Mouse (Mus musculus) liver, embryonic 14.5 days (tissue): ENCODE measurements around the gene Xrn1. TPM values are rescaled to one million over a fixed set of nuclear protein-coding genes. Genes with fewer than 3 reads are reported as not detected.

Source experiments
- ATAC-seq: fragments of 200-750 bp; cut with Nextera tagmentation; 2 replicates; pipeline ENCODE4 v1.8.0; 2017; ENCODE audit warnings: moderate number of reproducible peaks, mild to moderate bottlenecking, moderate library complexity; ENCODE audit not compliant: insufficient read depth
- DNase-seq, 3 experiments: peaks; one replicate each; pipeline ENCODE4 v3.0.0-alpha.2; 2012 to 2013; ENCODE audit warnings: low read depth in 3 of 3, low spot score in 3 of 3
- H3K27ac ChIP-seq: fragments of 300-500 bp; sonication (generic); 2 replicates; pipeline ENCODE4 v1.5.1; 2014; ENCODE audit warnings: moderate library complexity, mild to moderate bottlenecking, control low read depth, inconsistent platforms
- H3K27me3 ChIP-seq: fragments of 300-500 bp; sonication (generic); 2 replicates; pipeline ENCODE4 v1.6.1; 2014; ENCODE audit warnings: mild to moderate bottlenecking, low read length, moderate library complexity; ENCODE audit not compliant: control insufficient read depth, insufficient read depth
- H3K36me3 ChIP-seq: fragments of 300-500 bp; sonication (generic); replicated peaks from 2 replicates; pipeline ENCODE4 v1.6.1; 2014; ENCODE audit warnings: low read depth; ENCODE audit not compliant: control insufficient read depth, insufficient read depth
- H3K4me1 ChIP-seq, 2 experiments: fragments of 200-500 bp in 1 of 2; fragments of 300-500 bp in 1 of 2; sonication (generic) in 1 of 2; replicated peaks; 2 replicates each; pipeline ENCODE4 v1.6.1; 2012 to 2014; ENCODE audit warnings: antibody characterized with exemption in 1 of 2, inconsistent platforms in 1 of 2, low read length in 1 of 2; ENCODE audit not compliant: control insufficient read depth in 2 of 2, insufficient read depth in 2 of 2
- H3K4me2 ChIP-seq: fragments of 300-500 bp; sonication (generic); 2 replicates; pipeline ENCODE4 v1.6.1; 2014; ENCODE audit warnings: low read depth, mild to moderate bottlenecking, control low read depth, moderate library complexity
- H3K4me3 ChIP-seq, 2 experiments: fragments of 200-500 bp in 1 of 2; fragments of 300-500 bp in 1 of 2; sonication (generic) in 1 of 2; 2 replicates each; pipeline ENCODE4 v1.5.1; 2012 to 2014; ENCODE audit warnings: low read depth in 2 of 2, low read length in 2 of 2, mild to moderate bottlenecking in 2 of 2, control low read depth in 1 of 2, inconsistent platforms in 1 of 2, moderate library complexity in 1 of 2; ENCODE audit not compliant: insufficient read depth in 1 of 2
- H3K9ac ChIP-seq: fragments of 300-500 bp; sonication (generic); replicated peaks from 2 replicates; pipeline ENCODE4 v1.6.1; 2014; ENCODE audit warnings: mild to moderate bottlenecking, control low read depth, moderate library complexity
- H3K9me3 ChIP-seq: fragments of 300-500 bp; sonication (generic); 2 replicates; pipeline ENCODE4 v1.6.1; 2016; ENCODE audit warnings: low read length, mixed read lengths; ENCODE audit not compliant: control insufficient read depth
- CTCF ChIP-seq: IDR thresholded peaks from 2 replicates; pipeline ENCODE4 v1.5.1; 2016; ENCODE audit warnings: antibody characterized with exemption, low read depth, control low read depth
- EP300 ChIP-seq: IDR thresholded peaks from 2 replicates; pipeline ENCODE4 v1.6.1; 2016; ENCODE audit warnings: antibody characterized with exemption, low read depth
- WGBS: fragments of 180-500 bp; shearing (Covaris S2); extraction: QIAGEN DNeasy Blood & Tissue Kit; methylation state at CpG from one replicate; pipeline ENCODE4 v1.1.7; 2014; ENCODE audit not compliant: insufficient replicate concordance; 5-methylcytosine and 5-hydroxymethylcytosine counted together
- polyA plus RNA-seq, 2 experiments: library from polyadenylated mRNA; depleted of rRNA in 1 of 2; stranded (reverse) in 1 of 2; unstranded in 1 of 2; fragments of >200 nt; fragmentation: Nextera tagmentation in 1 of 2; extraction: Ambion mirVana in 1 of 2; gene quantifications; 2 replicates each; pipeline versions ENCODE4 v1.2.1 to v1.2.3; 2012 to 2014

Xrn1 gene
- polyA plus RNA-seq (2012; rRNA removed) = 2.5 and 3.2 TPM in 2 replicates
- 4.5 and 5.3 TPM in 2 replicates for polyA plus RNA-seq (2014; fragmentation: Nextera tagmentation; extraction: Ambion mirVana)

GRCm38 (mm10) chr9:95954585-95955461 lies at the start of gene Xrn1:
Gene Xrn1, plus strand, starts transcription at chr9:95954760.
- peak; percentile 24 for TF ChIP-seq EP300
- no peak for TF ChIP-seq CTCF
- WGBS = under 1% methylated on average over 57 of the region's 57 CpGs
- Histone ChIP-seq H3K9ac (peak within 1 kb of the TSS; percentile 100), H3K9me3 (no peaks in the 10 kb centered on the region), H3K4me3 (peak within 1 kb of the TSS; percentile 99), H3K27ac (peak within 1 kb of the TSS; percentile 85), H3K27me3 (no peaks in the 10 kb centered on the region), H3K4me1 (0 out of 4 replicates have a peak, but pooled peaks cover 0 to 3% of the 10 kb centered on the region in 2 experiments), H3K4me2 (peak within 1 kb of the TSS; percentile 80), H3K36me3 (no peaks in the 10 kb centered on the region; the same call in 1 of the 2 replicates)
- DNase-seq (peak; percentile 88 to 93 (median 91)), ATAC-seq (peak; percentile 100)

- DNase-seq (no peak), ATAC-seq (no peak)
- Histone ChIP-seq H3K4me2 (no peak overlapping the region), H3K36me3 (no peaks in the 10 kb centered on the region), H3K4me1 (no peaks in the 10 kb centered on the region), H3K9me3 (no peaks in the 10 kb centered on the region), H3K27ac (no peak overlapping the region), H3K9ac (no peak overlapping the region), H3K27me3 (no peaks in the 10 kb centered on the region), H3K4me3 (no peak overlapping the region)
- no peak for TF ChIP-seq EP300
- TF ChIP-seq CTCF = peak; percentile 27; the same call in 1 of the 2 replicates
Measured at GRCm38 (mm10) chr9:95932855-95933254, 21.7 kb upstream of the Xrn1 start.

GRCm38 (mm10) chr9:95953658-95954057 lies 902 bp upstream of the Xrn1 start:
- Histone ChIP-seq H3K9me3 (no peaks in the 10 kb centered on the region), H3K27me3 (no peaks in the 10 kb centered on the region), H3K36me3 (no peaks in the 10 kb centered on the region; the same call in 1 of the 2 replicates), H3K4me1 (0 out of 4 replicates have a peak, but pooled peaks cover 0 to 3% of the 10 kb centered on the region in 2 experiments), H3K4me3 (peak overlapping the region in 1 of 2 experiments; percentile 99; a peak in 2 of 4 replicates), H3K27ac (no peak overlapping the region), H3K9ac (no peak overlapping the region), H3K4me2 (peak overlapping the region; percentile 80)
- no peak for TF ChIP-seq CTCF
- no peak for TF ChIP-seq EP300
- DNase-seq (no peak), ATAC-seq (no peak)
- 67% methylated on average over 4 of the region's 4 CpGs for WGBS

- 1% methylated on average over 7 of the region's 7 CpGs for WGBS
- H3K36me3 ChIP-seq = no peaks in the 10 kb centered on the region; the same call in 1 of the 2 replicates
- H3K9me3 ChIP-seq = no peaks in the 10 kb centered on the region
- peak overlapping the region; percentile 99 for H3K4me3 ChIP-seq
- H3K27me3 ChIP-seq = no peaks in the 10 kb centered on the region
- 0 out of 4 replicates have a peak, but pooled peaks cover 0 to 3% of the 10 kb centered on the region in 2 experiments for H3K4me1 ChIP-seq
- peak overlapping the region; percentile 80 for H3K4me2 ChIP-seq
- DNase-seq (peak in 1 of 3 experiments; percentile 3), ATAC-seq (peak; percentile 12; the same call in 1 of the 2 replicates)
- peak overlapping the region; percentile 100 for H3K9ac ChIP-seq
- no peak overlapping the region; the same call in 1 of the 2 replicates for H3K27ac ChIP-seq
- no peak for TF ChIP-seq CTCF
- TF ChIP-seq EP300 = no peak
Measured at GRCm38 (mm10) chr9:95954226-95954584, 355 bp upstream of the Xrn1 start.

GRCm38 (mm10) chr9:95957611-95958010 lies 3.1 kb downstream of the Xrn1 start:
- Histone ChIP-seq H3K4me1 (0 out of 4 replicates have a peak, but pooled peaks cover 0 to 3% of the 10 kb centered on the region in 2 experiments), H3K4me2 (no peak overlapping the region), H3K27ac (no peak overlapping the region), H3K36me3 (no peaks in the 10 kb centered on the region), H3K27me3 (no peaks in the 10 kb centered on the region), H3K4me3 (no peak overlapping the region), H3K9ac (no peak overlapping the region), H3K9me3 (no peaks in the 10 kb centered on the region)
- DNase-seq (no peak), ATAC-seq (no peak)
- TF ChIP-seq EP300 (no peak), CTCF (no peak)
- WGBS = 76% methylated on average over 2 of the region's 2 CpGs
